Mouse (Mus musculus): ENCODE data around the gene Gzmk. TPM values are rescaled to one million over a fixed set of nuclear protein-coding genes. Genes with fewer than 3 reads are reported as not detected.

Gzmk gene
- polyA plus RNA-seq (2012; rRNA removed): 0.11 TPM in 1 of 2 replicates, not detected in the other

- WGBS: 67% methylated on average over 7 of the region's 7 CpGs
- DNase-seq: no peak
- TF ChIP-seq CTCF (IDR thresholded peaks at IDR 0.05; ENCODE audit: insufficient read depth, low read length) (no peak), POLR2A (IDR thresholded peaks at IDR 0.05; ENCODE audit: borderline replicate concordance, extremely low read depth, low read depth, low read length) (no peak)
- Histone ChIP-seq H3K4me3 (replicated peaks; ENCODE audit: extremely low read depth, low read depth, low read length) (no peak within 1 kb of the TSS), H3K4me1 (ENCODE audit: control insufficient read depth, insufficient read depth, low read length) (peaks cover 2% of the 10 kb centered on the region; the same call in 1 of the 2 replicates)
Measured at GRCm38 (mm10) chr13:113225811-113226210, at the start of gene Gzmk. TSS of gene Gzmk (minus strand) at chr13:113225908.

GRCm38 (mm10) chr13:113271189-113271588, 45.5 kb upstream of the Gzmk start:
- no peaks in the 10 kb centered on the region; the same call in 1 of the 2 replicates for H3K4me1 ChIP-seq (ENCODE audit: control insufficient read depth, insufficient read depth, low read length)
- WGBS: 85% methylated on average over 8 of the region's 8 CpGs
- TF ChIP-seq POLR2A (IDR thresholded peaks at IDR 0.05; ENCODE audit: borderline replicate concordance, extremely low read depth, low read depth, low read length) (no peak), CTCF (IDR thresholded peaks at IDR 0.05; ENCODE audit: insufficient read depth, low read length) (no peak)
- DNase-seq: no peak
- no peak overlapping the region for H3K4me3 ChIP-seq (replicated peaks; ENCODE audit: extremely low read depth, low read depth, low read length)

GRCm38 (mm10) chr13:113269777-113270776, 44.4 kb upstream of the Gzmk start:
- DNase-seq: peak; percentile 78
- Histone ChIP-seq H3K4me3 (replicated peaks; ENCODE audit: extremely low read depth, low read depth, low read length) (no peak overlapping the region), H3K4me1 (ENCODE audit: control insufficient read depth, insufficient read depth, low read length) (peaks cover 2% of the 10 kb centered on the region; the same call in 1 of the 2 replicates)
- TF ChIP-seq CTCF (IDR thresholded peaks at IDR 0.05; ENCODE audit: insufficient read depth, low read length) (peak; percentile 98), POLR2A (IDR thresholded peaks at IDR 0.05; ENCODE audit: borderline replicate concordance, extremely low read depth, low read depth, low read length) (no peak)
- WGBS: 59% methylated on average over 18 of the region's 18 CpGs

- peaks cover 2% of the 10 kb centered on the region; the same call in 1 of the 2 replicates for H3K4me1 ChIP-seq (ENCODE audit: control insufficient read depth, insufficient read depth, low read length)
- 70% methylated on average over 3 of the region's 3 CpGs for WGBS
- no peak for TF ChIP-seq POLR2A (IDR thresholded peaks at IDR 0.05; ENCODE audit: borderline replicate concordance, extremely low read depth, low read depth, low read length)
- no peak for TF ChIP-seq CTCF (IDR thresholded peaks at IDR 0.05; ENCODE audit: insufficient read depth, low read length)
- no peak for DNase-seq
- H3K4me3 ChIP-seq (replicated peaks; ENCODE audit: extremely low read depth, low read depth, low read length): no peak overlapping the region
Measured at GRCm38 (mm10) chr13:113267204-113267603, 41.5 kb upstream of the Gzmk start.

GRCm38 (mm10) chr13:113266495-113266951, 40.8 kb upstream of the Gzmk start:
- 21% methylated on average over 9 of the region's 9 CpGs for WGBS
- DNase-seq: peak; percentile 73
- TF ChIP-seq POLR2A (IDR thresholded peaks at IDR 0.05; ENCODE audit: borderline replicate concordance, extremely low read depth, low read depth, low read length): no peak
- peak; percentile 31 for TF ChIP-seq CTCF (IDR thresholded peaks at IDR 0.05; ENCODE audit: insufficient read depth, low read length)

GRCm38 (mm10) chr13:113265257-113265656, 39.5 kb upstream of the Gzmk start:
- TF ChIP-seq POLR2A (IDR thresholded peaks at IDR 0.05; ENCODE audit: borderline replicate concordance, extremely low read depth, low read depth, low read length): no peak
- peak; percentile 54 for TF ChIP-seq CTCF (IDR thresholded peaks at IDR 0.05; ENCODE audit: insufficient read depth, low read length)
- 11% methylated on average over 13 of the region's 13 CpGs for WGBS
- H3K4me3 ChIP-seq (replicated peaks; ENCODE audit: extremely low read depth, low read depth, low read length): no peak overlapping the region
- peaks cover 2% of the 10 kb centered on the region; the same call in 1 of the 2 replicates for H3K4me1 ChIP-seq (ENCODE audit: control insufficient read depth, insufficient read depth, low read length)
- DNase-seq: peak; percentile 51

More at GRCm38 (mm10) chr13:113266495-113266951, 40.8 kb upstream of the Gzmk start:
- Histone ChIP-seq H3K4me1 (ENCODE audit: control insufficient read depth, insufficient read depth, low read length) (peaks cover 2% of the 10 kb centered on the region; the same call in 1 of the 2 replicates), H3K4me3 (replicated peaks; ENCODE audit: extremely low read depth, low read depth, low read length) (peak overlapping the region; percentile 29)

- Histone ChIP-seq H3K4me3 (replicated peaks; ENCODE audit: extremely low read depth, low read depth, low read length) (no peak overlapping the region), H3K4me1 (ENCODE audit: control insufficient read depth, insufficient read depth, low read length) (peaks cover 2% of the 10 kb centered on the region; the same call in 1 of the 2 replicates)
- no peak for DNase-seq
- TF ChIP-seq POLR2A (IDR thresholded peaks at IDR 0.05; ENCODE audit: borderline replicate concordance, extremely low read depth, low read depth, low read length): no peak
- TF ChIP-seq CTCF (IDR thresholded peaks at IDR 0.05; ENCODE audit: insufficient read depth, low read length): no peak
- WGBS: 53% methylated on average over 12 of the region's 12 CpGs
Measured at GRCm38 (mm10) chr13:113262822-113263221, 37.1 kb upstream of the Gzmk start.

- no peak for DNase-seq
- no peaks in the 10 kb centered on the region for H3K4me1 ChIP-seq (ENCODE audit: control insufficient read depth, insufficient read depth, low read length)
- H3K4me3 ChIP-seq (replicated peaks; ENCODE audit: extremely low read depth, low read depth, low read length): no peak overlapping the region
- no peak for TF ChIP-seq POLR2A (IDR thresholded peaks at IDR 0.05; ENCODE audit: borderline replicate concordance, extremely low read depth, low read depth, low read length)
- no peak for TF ChIP-seq CTCF (IDR thresholded peaks at IDR 0.05; ENCODE audit: insufficient read depth, low read length)
- 87% methylated on average over 5 of the region's 5 CpGs for WGBS
Measured at GRCm38 (mm10) chr13:113259237-113259636, 33.5 kb upstream of the Gzmk start.

- DNase-seq: no peak
- WGBS: 52% methylated on average over 5 of the region's 5 CpGs
- Histone ChIP-seq H3K4me1 (ENCODE audit: control insufficient read depth, insufficient read depth, low read length) (no peaks in the 10 kb centered on the region), H3K4me3 (replicated peaks; ENCODE audit: extremely low read depth, low read depth, low read length) (no peak overlapping the region)
- TF ChIP-seq CTCF (IDR thresholded peaks at IDR 0.05; ENCODE audit: insufficient read depth, low read length) (peak; percentile 49), POLR2A (IDR thresholded peaks at IDR 0.05; ENCODE audit: borderline replicate concordance, extremely low read depth, low read depth, low read length) (no peak)
Measured at GRCm38 (mm10) chr13:113257190-113257589, 31.5 kb upstream of the Gzmk start.

Data from lung, adult 2 months (tissue).